Mouse (Mus musculus) heart, embryonic 15.5 days (tissue): ENCODE data around the gene Llgl1. TPM values are rescaled to one million over a fixed set of nuclear protein-coding genes. Genes with fewer than 3 reads are reported as not detected.

Experiments
- ATAC-seq: fragments of 200-750 bp; cut with Nextera tagmentation; replicated peaks from 2 replicates; pipeline ENCODE4 v1.8.0; 2017; ENCODE audit warnings: low read depth, moderate TSS enrichment; ENCODE audit not compliant: insufficient number of reproducible peaks, insufficient read depth, low FRiP score
- H3K27ac ChIP-seq: fragments of 300-500 bp; sonication (generic); 2 replicates; pipeline ENCODE4 v1.5.1; 2015; ENCODE audit warnings: mild to moderate bottlenecking, inconsistent platforms
- H3K27me3 ChIP-seq: fragments of 300-500 bp; sonication (generic); 2 replicates; pipeline ENCODE4 v1.6.1; 2015; ENCODE audit warnings: inconsistent platforms
- H3K36me3 ChIP-seq: fragments of 300-500 bp; sonication (generic); 2 replicates; pipeline ENCODE4 v1.6.1; 2015; ENCODE audit warnings: mild to moderate bottlenecking, inconsistent platforms
- H3K4me1 ChIP-seq: fragments of 300-500 bp; sonication (generic); replicated peaks from 2 replicates; pipeline ENCODE4 v1.6.1; 2015; ENCODE audit warnings: inconsistent platforms
- H3K4me2 ChIP-seq: fragments of 300-500 bp; sonication (generic); 2 replicates; pipeline ENCODE4 v1.6.1; 2015; ENCODE audit warnings: inconsistent platforms, mild to moderate bottlenecking, moderate library complexity
- H3K4me3 ChIP-seq: fragments of 300-500 bp; sonication (generic); 2 replicates; pipeline ENCODE4 v1.5.1; 2015; ENCODE audit warnings: mild to moderate bottlenecking, inconsistent platforms
- H3K9ac ChIP-seq: fragments of 300-500 bp; sonication (generic); 2 replicates; pipeline ENCODE4 v1.6.1; 2015; ENCODE audit warnings: mild to moderate bottlenecking, inconsistent platforms
- H3K9me3 ChIP-seq: fragments of 300-500 bp; sonication (generic); replicated peaks from 2 replicates; pipeline ENCODE4 v1.6.1; 2016; ENCODE audit warnings: inconsistent platforms
- WGBS: fragments of 180-500 bp; shearing (Covaris S2); methylation state at CpG from one replicate; pipeline ENCODE4 v1.1.7; 2015; ENCODE audit warnings: mixed read lengths; 5-methylcytosine and 5-hydroxymethylcytosine counted together
- polyA plus RNA-seq: library from polyadenylated mRNA; unstranded; fragments of >200 nt; fragmentation: Nextera tagmentation; extraction: Ambion mirVana; gene quantifications from 2 replicates; pipeline ENCODE4 v1.2.1, GENCODE M21; 2015

Gene Llgl1
- polyA plus RNA-seq, 1 experiment from 2014 or later: 25.2 TPM

GRCm38 (mm10) chr11:60706696-60707480, 7.4 kb downstream of the Llgl1 start:
- H3K4me3 ChIP-seq: no peak overlapping the region
- H3K9me3 ChIP-seq: no peaks in the 10 kb centered on the region
- ATAC-seq: no peak
- H3K27me3 ChIP-seq: no peaks in the 10 kb centered on the region
- peaks cover 23% of the 10 kb centered on the region for H3K4me1 ChIP-seq
- H3K4me2 ChIP-seq: no peak overlapping the region
- 77% methylated on average over 14 of the region's 14 CpGs for WGBS
- H3K36me3 ChIP-seq: peaks cover 65% of the 10 kb centered on the region
- H3K9ac ChIP-seq: no peak overlapping the region
- peak overlapping the region; percentile 57; the same call in 1 of the 2 replicates for H3K27ac ChIP-seq

GRCm38 (mm10) chr11:60707672-60708071, 8.1 kb downstream of the Llgl1 start:
- peak; percentile 74 for ATAC-seq
- H3K36me3 ChIP-seq: peaks cover 73% of the 10 kb centered on the region
- H3K27me3 ChIP-seq: no peaks in the 10 kb centered on the region
- WGBS: 61% methylated on average over 3 of the region's 3 CpGs
- H3K4me3 ChIP-seq: no peak overlapping the region
- H3K4me2 ChIP-seq: no peak overlapping the region
- H3K4me1 ChIP-seq: peaks cover 20% of the 10 kb centered on the region
- no peak overlapping the region for H3K9ac ChIP-seq
- H3K27ac ChIP-seq: peak overlapping the region; percentile 57
- no peaks in the 10 kb centered on the region for H3K9me3 ChIP-seq

GRCm38 (mm10) chr11:60708631-60709030, 9.1 kb downstream of the Llgl1 start:
- 91% methylated on average over 10 of the region's 10 CpGs for WGBS
- ATAC-seq: no peak
- peaks cover 12% of the 10 kb centered on the region for H3K4me1 ChIP-seq

GRCm38 (mm10) chr11:60709481-60710465, 10.2 kb downstream of the Llgl1 start:
- H3K9ac ChIP-seq: no peak overlapping the region
- no peak overlapping the region for H3K4me2 ChIP-seq
- no peaks in the 10 kb centered on the region for H3K9me3 ChIP-seq
- H3K36me3 ChIP-seq: peaks cover 94% of the 10 kb centered on the region
- 90% methylated on average over 45 of the region's 45 CpGs for WGBS
- ATAC-seq: no peak
- no peak overlapping the region for H3K27ac ChIP-seq
- H3K4me3 ChIP-seq: no peak overlapping the region
- peaks cover 9% of the 10 kb centered on the region; the same call in 1 of the 2 replicates for H3K4me1 ChIP-seq
- H3K27me3 ChIP-seq: no peaks in the 10 kb centered on the region

More at GRCm38 (mm10) chr11:60708631-60709030, 9.1 kb downstream of the Llgl1 start:
- H3K9ac ChIP-seq: no peak overlapping the region
- no peaks in the 10 kb centered on the region for H3K9me3 ChIP-seq
- H3K27ac ChIP-seq: no peak overlapping the region
- H3K4me3 ChIP-seq: no peak overlapping the region
- no peaks in the 10 kb centered on the region for H3K27me3 ChIP-seq
- H3K4me2 ChIP-seq: no peak overlapping the region
- peaks cover 82% of the 10 kb centered on the region for H3K36me3 ChIP-seq

- no peak for ATAC-seq
- H3K4me3 ChIP-seq: no peak overlapping the region
- no peaks in the 10 kb centered on the region for H3K9me3 ChIP-seq
- no peak overlapping the region for H3K4me2 ChIP-seq
- H3K36me3 ChIP-seq: peaks cover 97% of the 10 kb centered on the region
- no peak overlapping the region for H3K27ac ChIP-seq
- H3K9ac ChIP-seq: no peak overlapping the region
- no peaks in the 10 kb centered on the region for H3K27me3 ChIP-seq
- peaks cover 9% of the 10 kb centered on the region; the same call in 1 of the 2 replicates for H3K4me1 ChIP-seq
- 92% methylated on average over 17 of the region's 17 CpGs for WGBS
Observed at GRCm38 (mm10) chr11:60711218-60711617, 11.7 kb downstream of the Llgl1 start.

GRCm38 (mm10) chr11:60712040-60712439, 12.5 kb downstream of the Llgl1 start:
- no peak for ATAC-seq
- peaks cover 9% of the 10 kb centered on the region; the same call in 1 of the 2 replicates for H3K4me1 ChIP-seq
- no peak overlapping the region for H3K27ac ChIP-seq
- peaks cover 99% of the 10 kb centered on the region for H3K36me3 ChIP-seq
- H3K4me3 ChIP-seq: no peak overlapping the region
- H3K27me3 ChIP-seq: no peaks in the 10 kb centered on the region
- H3K4me2 ChIP-seq: no peak overlapping the region
- no peaks in the 10 kb centered on the region for H3K9me3 ChIP-seq
- no peak overlapping the region for H3K9ac ChIP-seq
- 92% methylated on average over 18 of the region's 18 CpGs for WGBS

GRCm38 (mm10) chr11:60712639-60713255, 13.2 kb downstream of the Llgl1 start:
- no peaks in the 10 kb centered on the region for H3K9me3 ChIP-seq
- H3K4me2 ChIP-seq: no peak overlapping the region
- 90% methylated on average over 13 of the region's 13 CpGs for WGBS
- H3K4me3 ChIP-seq: no peak overlapping the region
- H3K27me3 ChIP-seq: no peaks in the 10 kb centered on the region
- H3K4me1 ChIP-seq: peaks cover 3% of the 10 kb centered on the region; the same call in 1 of the 2 replicates
- H3K27ac ChIP-seq: no peak overlapping the region
- no peak overlapping the region for H3K9ac ChIP-seq
- no peak for ATAC-seq
- H3K36me3 ChIP-seq: peaks cover 99% of the 10 kb centered on the region

- Histone ChIP-seq H3K36me3 (peaks cover 98% of the 10 kb centered on the region), H3K9me3 (no peaks in the 10 kb centered on the region), H3K27ac (no peak overlapping the region), H3K9ac (no peak overlapping the region), H3K4me2 (no peak overlapping the region), H3K27me3 (no peaks in the 10 kb centered on the region), H3K4me1 (peaks cover 16% of the 10 kb centered on the region), H3K4me3 (no peak overlapping the region)
- ATAC-seq: no peak
- WGBS: 86% methylated on average over 5 of the region's 5 CpGs
Observed at GRCm38 (mm10) chr11:60715833-60716232, 16.3 kb downstream of the Llgl1 start.

GRCm38 (mm10) chr11:60719263-60719662, 19.7 kb downstream of the Llgl1 start:
- no peak for ATAC-seq
- Histone ChIP-seq H3K27ac (peak overlapping the region; percentile 61), H3K27me3 (no peaks in the 10 kb centered on the region), H3K4me1 (peaks cover 16% of the 10 kb centered on the region), H3K36me3 (peaks cover 98% of the 10 kb centered on the region), H3K9me3 (no peaks in the 10 kb centered on the region), H3K4me2 (no peak overlapping the region), H3K9ac (no peak overlapping the region), H3K4me3 (no peak overlapping the region)
- WGBS: 45% methylated on average over 5 of the region's 5 CpGs

GRCm38 (mm10) chr11:60726601-60727391, 27.3 kb downstream of the Llgl1 start, which contains the start of gene Flii:
Gene Flii, minus strand, starts transcription at chr11:60727263.
- Histone ChIP-seq H3K4me1 (peaks cover 25% of the 10 kb centered on the region), H3K27me3 (no peaks in the 10 kb centered on the region), H3K9me3 (no peaks in the 10 kb centered on the region), H3K27ac (peak within 1 kb of the TSS; percentile 88), H3K9ac (peak within 1 kb of the TSS; percentile 90), H3K4me2 (peak within 1 kb of the TSS; percentile 74), H3K4me3 (peak within 1 kb of the TSS; percentile 84), H3K36me3 (peaks cover 41% of the 10 kb centered on the region)
- peak; percentile 81 for ATAC-seq
- WGBS: under 1% methylated on average over 70 of the region's 71 CpGs
